Mouse (Mus musculus): ENCODE results near the gene Fam222a.

Gene Fam222a

DNA sequence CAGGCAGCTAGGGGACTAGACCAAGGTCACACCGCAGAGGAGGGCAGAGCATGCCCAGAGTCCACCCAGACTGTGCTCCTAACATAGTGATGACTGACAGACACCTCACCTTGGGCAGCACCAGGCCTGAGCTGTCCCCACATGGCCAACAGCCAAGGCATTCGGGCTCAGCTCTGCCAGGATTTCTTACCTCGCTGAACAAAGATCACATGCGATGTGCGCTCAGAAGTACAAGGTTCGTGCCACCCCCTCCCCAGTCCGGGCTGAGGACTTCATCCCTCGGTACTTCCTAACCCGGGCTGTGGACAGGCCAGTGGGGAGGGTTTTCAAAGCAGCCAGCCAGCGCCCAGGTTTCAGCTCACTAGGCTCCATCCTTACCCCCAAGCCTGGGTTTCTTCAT, 89.6 kb downstream of the Fam222a start:
- no peak for DNase-seq (ENCODE audit: inconsistent ontology term)

DNA sequence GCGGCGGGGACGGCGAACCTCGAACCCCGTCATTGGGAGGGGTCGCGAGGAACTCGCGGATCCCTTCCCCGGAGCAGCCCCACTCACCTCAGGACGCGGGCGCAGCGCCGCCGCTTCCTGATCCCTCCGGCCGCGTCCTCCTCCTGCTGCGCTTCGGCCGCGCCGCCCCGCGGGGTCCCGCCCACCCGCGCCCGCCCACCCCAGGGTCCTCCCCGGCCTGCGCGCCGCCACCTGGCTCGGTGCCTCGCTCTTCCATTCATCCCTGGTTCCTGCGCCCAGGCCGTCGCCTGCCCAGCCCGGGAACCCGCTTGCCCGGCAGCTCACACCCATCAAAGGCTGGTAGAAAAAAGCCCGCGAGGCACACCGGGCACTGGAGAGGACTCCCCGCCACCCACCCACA, 90.4 kb downstream of the Fam222a start, which contains the start of gene Trpv4:
Gene Trpv4 (minus strand): TSS at position 167 of the 400 bp plus-strand sequence.
- DNase-seq (ENCODE audit: inconsistent ontology term): peak; percentile 73

DNA sequence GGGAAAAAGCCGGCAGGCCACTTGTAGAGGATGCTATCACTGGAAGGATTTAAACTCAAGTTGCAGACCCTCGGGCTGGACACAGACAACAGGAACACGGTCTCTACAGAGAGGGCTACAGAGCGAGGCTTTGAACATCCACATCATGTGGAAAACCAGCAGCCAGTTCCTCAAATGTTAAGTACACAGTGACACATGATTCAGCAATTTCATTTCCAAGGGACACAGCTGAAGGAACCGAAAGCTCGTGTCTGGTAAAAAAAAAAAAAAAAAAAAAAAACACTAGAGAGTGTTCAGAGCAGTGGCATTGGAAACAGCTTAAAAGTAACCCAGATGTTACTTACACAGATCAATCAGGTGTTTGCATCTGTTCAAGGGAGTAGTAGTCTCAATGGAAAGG, 93.2 kb downstream of the Fam222a start:
- no peak for DNase-seq (ENCODE audit: inconsistent ontology term)
